Mouse (Mus musculus) bone marrow macrophage, adult 2 months (primary cell): ENCODE data around the gene Npb.

ENCODE experiments used
- CTCF ChIP-seq: IDR thresholded peaks from 2 replicates; pipeline ENCODE4 v1.5.1; 2012; ENCODE audit warnings: low read depth, mild to moderate bottlenecking, low read length, moderate library complexity
- POLR2A ChIP-seq: IDR thresholded peaks from 2 replicates; pipeline ENCODE4 v1.6.1; 2012; ENCODE audit warnings: mild to moderate bottlenecking, low read depth, low read length, borderline replicate concordance

DNA sequence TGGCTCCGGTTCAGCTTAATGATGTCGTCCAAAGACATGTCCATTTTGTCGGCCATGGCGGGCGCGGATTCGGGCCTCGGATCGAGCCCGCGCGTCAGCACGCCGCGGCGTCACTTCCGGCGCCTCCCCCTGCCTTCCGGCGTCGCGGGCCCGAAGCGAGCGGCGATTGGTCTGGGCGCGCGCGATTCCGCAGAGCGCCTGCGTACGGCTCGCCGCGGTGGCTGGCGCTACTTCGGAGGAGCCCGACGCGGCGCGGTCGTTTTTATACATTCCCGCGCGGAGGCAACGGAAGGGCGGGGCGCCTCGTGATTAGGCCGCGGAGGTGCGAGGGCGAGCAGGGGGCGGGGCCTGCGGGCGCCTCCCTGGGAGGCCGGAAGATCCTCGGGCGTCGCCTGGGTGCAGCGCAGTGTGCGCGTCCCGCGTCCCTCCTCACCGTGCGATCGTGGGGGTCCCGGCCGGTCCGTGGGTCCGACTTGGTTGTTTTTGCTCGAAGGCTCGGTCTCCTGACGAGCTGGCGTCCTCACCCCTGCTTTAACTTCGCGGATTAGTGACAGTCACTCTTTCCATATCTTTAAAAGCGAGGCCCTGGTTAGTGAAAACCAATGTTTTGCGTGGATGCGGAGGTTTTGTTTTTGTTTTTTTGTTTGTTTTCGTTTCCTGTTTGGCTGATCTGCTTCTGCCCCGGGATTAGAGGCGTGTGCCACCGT is 9.8 kb upstream of the Npb start, which contains the start of the genes Alyref and Anapc11:
- TF ChIP-seq CTCF: no peak
- TF ChIP-seq POLR2A: peak; percentile 44; the same call in 1 of the 2 replicates
